Mouse (Mus musculus) left cerebral cortex, postnatal 36 days (tissue): ENCODE measurements around the gene Gripap1. TPM values are rescaled to one million over a fixed set of nuclear protein-coding genes. Genes with fewer than 3 reads are reported as not detected.

ENCODE experiments used
- DNase-seq, 2 experiments: peaks; one replicate each; pipeline ENCODE4 v3.0.0; 2021 to 2022; ENCODE audit warnings: low spot score in 2 of 2, mixed read lengths in 1 of 2
- intact Hi-C: fragments of 180-260 bp; cut with DNase I; formaldehyde crosslinking; loops from one replicate; pipeline ENCODE4 v1.15.1; 2025
- microRNA-seq: library from miRNA; unstranded; fragments of <30 nt; microRNA quantifications from one replicate; pipeline ENCODE4 v1.2.0, GENCODE M21; 2022
- total RNA-seq, 2 experiments: library from RNA; stranded (reverse); gene quantifications; 2 replicates each; pipeline ENCODE4 v1.2.3; 2021

Gripap1 gene
- total RNA-seq, 2 experiments from 2014 or later = 90.3 to 118 TPM

- intact Hi-C loops = no loop called here
- DNase-seq = no peak
These were observed 73.6 kb downstream of the Gripap1 start for GRCm38 (mm10) chrX:7863181-7863580.

DNA sequence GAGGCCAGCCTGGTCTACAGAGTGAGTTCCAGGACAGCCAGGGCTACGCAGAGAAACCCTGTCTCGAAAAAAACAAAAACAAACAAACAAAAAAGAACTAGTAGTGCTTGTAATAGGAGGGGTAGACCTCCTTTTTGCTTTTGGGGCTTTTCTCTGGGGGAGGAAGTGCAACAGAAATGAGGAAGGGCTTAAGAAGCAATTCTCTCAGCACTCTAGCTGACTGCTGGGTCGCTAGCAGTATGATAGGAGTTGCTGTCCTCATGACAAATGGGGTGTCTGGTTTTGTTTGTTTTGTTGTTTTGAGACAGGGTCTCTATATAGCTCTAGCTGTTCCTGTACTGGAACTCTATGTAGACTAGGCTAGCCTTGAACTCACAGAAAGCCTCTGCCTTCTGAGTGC, 75.0 kb downstream of the Gripap1 start:
- intact Hi-C loops = no loop called here
- DNase-seq = no peak

- no peak for DNase-seq
- intact Hi-C loops = no loop called here
These were observed 75.8 kb downstream of the Gripap1 start for GRCm38 (mm10) chrX:7865343-7865742.

GRCm38 (mm10) chrX:7865786-7866185, 76.2 kb downstream of the Gripap1 start:
- intact Hi-C loops = no loop called here
- no peak for DNase-seq

GRCm38 (mm10) chrX:7867141-7867540, 77.6 kb downstream of the Gripap1 start:
- intact Hi-C loops = no loop called here
- DNase-seq = no peak

GRCm38 (mm10) chrX:7868506-7868905, 78.9 kb downstream of the Gripap1 start:
- DNase-seq = no peak
- intact Hi-C loops = no loop called here

DNA sequence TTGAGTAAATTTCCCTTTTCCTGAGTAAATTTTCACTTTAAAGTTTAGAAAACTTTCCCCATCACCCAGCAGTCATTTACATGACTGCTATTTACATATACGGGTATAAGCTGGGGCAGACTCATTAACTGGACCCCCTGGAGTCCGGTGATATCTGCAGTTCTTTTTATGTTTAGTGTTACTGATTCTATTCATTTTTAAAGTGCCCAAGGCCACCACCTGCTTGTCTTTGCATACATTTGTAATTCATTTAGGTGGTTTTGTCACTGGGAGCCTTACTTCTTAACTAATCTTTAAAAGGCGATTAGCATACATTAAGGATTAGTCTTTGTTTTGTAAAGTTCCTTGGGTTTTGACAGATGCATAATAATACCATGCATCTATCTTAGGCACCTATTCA, 80.3 kb downstream of the Gripap1 start:
- DNase-seq = no peak
- intact Hi-C loops = no loop called here

Small RNAs within 50 kb of the gene (microRNA-seq; reads per million reads assigned to microRNA genes)
- 118 reads per million, percentile 57 among the genes with 10 or more reads in this experiment for gene Mir1198

Other genes starting within 250 kb of the Gripap1 start
- not detected for gene Foxp3, start 216.1 kb upstream of the Gripap1 start, total RNA-seq
- 10 to 100 TPM; 19.1 to 24.9 TPM for gene Ppp1r3f, start 215.5 kb upstream of the Gripap1 start, total RNA-seq
- gene Ccdc22, start 184.2 kb upstream of the Gripap1 start, total RNA-seq = 10 to 100 TPM; 31.6 to 32.1 TPM
- under 1 TPM; 0.11 to 0.32 TPM for gene Cacna1f, start 182.7 kb upstream of the Gripap1 start, total RNA-seq
- gene Syp, start 151.3 kb upstream of the Gripap1 start, total RNA-seq = 1,000 to 10,000 TPM; 1,776 to 2,090 TPM
- 1 to 10 TPM; 1.4 to 3.0 TPM for gene Prickle3, start 132.5 kb upstream of the Gripap1 start, total RNA-seq
- 1 to 10 TPM; 8.4 to 9.1 TPM for gene Plp2, start 118.4 kb upstream of the Gripap1 start, total RNA-seq
- under 1 TPM; 0.17 to 0.41 TPM for gene Magix, start 108.5 kb upstream of the Gripap1 start, total RNA-seq
- 10 to 100 TPM; 34.8 to 35.7 TPM for gene Gpkow, start 92.6 kb upstream of the Gripap1 start, total RNA-seq
- gene Wdr45, start 75.4 kb upstream of the Gripap1 start, total RNA-seq = 10 to 100 TPM; 64.0 to 64.3 TPM
- gene Gm45208, start 67.5 kb upstream of the Gripap1 start, total RNA-seq = not detected
- gene Praf2, start 61.3 kb upstream of the Gripap1 start, total RNA-seq = 100 to 1,000 TPM in 1 of 2 experiments, 10 to 100 TPM in 1; 91.1 to 103 TPM
- gene Ccdc120, start 38.9 kb upstream of the Gripap1 start, total RNA-seq = 10 to 100 TPM; 22.8 to 24.8 TPM
- gene Tfe3, start 27.2 kb upstream of the Gripap1 start, total RNA-seq = 10 to 100 TPM; 32.5 to 33.8 TPM
- 1 to 10 TPM; 8.2 to 9.3 TPM for gene Kcnd1, start 32.5 kb downstream of the Gripap1 start, total RNA-seq
- 10 to 100 TPM; 79.5 to 82.3 TPM for gene Otud5, start 51.6 kb downstream of the Gripap1 start, total RNA-seq
- gene Pim2, start 88.5 kb downstream of the Gripap1 start, total RNA-seq = 10 to 100 TPM; 50.7 to 52.1 TPM
- 10 to 100 TPM; 41.3 to 44.5 TPM for gene Slc35a2, start 94.3 kb downstream of the Gripap1 start, total RNA-seq
- gene Pqbp1, start 109.5 kb downstream of the Gripap1 start, total RNA-seq = 10 to 100 TPM; 76.0 to 89.2 TPM
- gene Timm17b, start 109.6 kb downstream of the Gripap1 start, total RNA-seq = 10 to 100 TPM; 24.5 to 24.8 TPM
- gene Gm10491, start 118.1 kb downstream of the Gripap1 start, total RNA-seq = not detected
- gene Gm10490, start 119.8 kb downstream of the Gripap1 start, total RNA-seq = not detected
- 100 to 1,000 TPM; 432 to 536 TPM for gene Pcsk1n, start 130.1 kb downstream of the Gripap1 start, total RNA-seq
- not detected for gene Eras, start 138.8 kb downstream of the Gripap1 start, total RNA-seq
- gene Hdac6, start 158.1 kb downstream of the Gripap1 start, total RNA-seq = 10 to 100 TPM; 42.8 to 57.2 TPM
- gene Gata1, start 188.3 kb downstream of the Gripap1 start, total RNA-seq = not detected
- gene Glod5, start 228.7 kb downstream of the Gripap1 start, total RNA-seq = under 1 TPM in 1 of 2 experiments, not detected in 1; 0.69 TPM